Mouse (Mus musculus): Measurements from ENCODE around the gene Slc30a5. TPM values are rescaled to one million over a fixed set of nuclear protein-coding genes. Genes with fewer than 3 reads are reported as not detected.
A peak's percentile ranks its signal among the peaks of the same experiment; 100 is the strongest.

The Slc30a5 gene
- total and polyA plus RNA-seq, 2 experiments from 2014 or later = 23.0 to 59.7 TPM

DNA sequence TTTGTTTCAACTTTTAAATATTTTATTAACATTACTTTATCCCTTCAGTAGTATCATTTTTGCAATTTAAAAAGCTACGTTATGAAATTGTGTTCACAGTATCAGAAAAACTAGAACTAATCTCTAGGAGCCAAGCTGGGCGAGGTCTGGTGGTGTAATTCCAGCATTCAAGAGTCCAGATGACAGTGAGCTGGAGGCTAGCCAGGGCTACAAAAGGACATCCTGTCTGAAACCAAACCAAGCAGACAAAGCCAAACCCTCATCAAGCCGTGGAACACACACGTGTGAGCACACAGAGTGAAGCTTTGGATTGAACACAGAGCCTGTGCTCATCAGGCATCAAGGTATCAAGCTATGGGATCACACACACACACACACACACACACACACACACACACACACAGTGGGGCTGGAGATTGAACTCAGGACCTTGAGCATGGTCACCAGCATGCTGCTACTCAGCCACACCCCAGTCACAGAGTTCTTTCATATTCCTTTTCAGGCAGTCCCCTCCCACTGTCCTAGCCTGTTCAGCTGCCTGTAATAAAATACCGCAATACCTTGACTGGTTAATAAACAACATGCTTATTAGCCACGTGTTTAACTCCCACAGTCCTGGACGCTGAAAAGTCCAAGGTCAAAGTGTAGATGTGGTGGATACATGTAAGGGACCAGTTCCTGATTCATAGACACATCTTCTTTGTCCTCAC lies 9.9 kb upstream of the Slc30a5 start:
- no peak for TF ChIP-seq CTCF (IDR thresholded peaks at IDR 0.05; ENCODE audit: low read depth)
- DNase-seq = no peak

GRCm38 (mm10) chr13:100841741-100842140 lies 8.5 kb upstream of the Slc30a5 start:
- 74% methylated on average over 6 of the region's 6 CpGs for WGBS
- no peak overlapping the region for H3K4me2 ChIP-seq (ENCODE audit: low read depth)
- H3K9ac ChIP-seq = no peak overlapping the region
- DNase-seq (no peak), ATAC-seq (no peak)
- H3K4me3 ChIP-seq (ENCODE audit: low read depth, low read length) = no peak overlapping the region
- H3K9me3 ChIP-seq (ENCODE audit: low read length) = no peaks in the 10 kb centered on the region
- no peaks in the 10 kb centered on the region for H3K36me3 ChIP-seq (ENCODE audit: insufficient read depth)
- TF ChIP-seq CTCF (IDR thresholded peaks at IDR 0.05; ENCODE audit: low read depth) = no peak
- no peak overlapping the region for H3K27ac ChIP-seq (ENCODE audit: low read depth, low read length)
- no peaks in the 10 kb centered on the region for H3K27me3 ChIP-seq (ENCODE audit: insufficient read depth, low read length)
- H3K4me1 ChIP-seq (ENCODE audit: insufficient read depth) = no peaks in the 10 kb centered on the region

More for the DNA sequence above, 9.9 kb upstream of the Slc30a5 start:
- Histone ChIP-seq H3K4me1 (ENCODE audit: insufficient read depth) (no peaks in the 10 kb centered on the region), H3K4me3 (ENCODE audit: low read depth, low read length) (no peak overlapping the region), H3K27me3 (ENCODE audit: insufficient read depth, low read length) (no peaks in the 10 kb centered on the region), H3K27ac (ENCODE audit: low read depth, low read length) (no peak overlapping the region), H3K9me3 (ENCODE audit: low read length) (no peaks in the 10 kb centered on the region), H3K36me3 (ENCODE audit: insufficient read depth) (no peaks in the 10 kb centered on the region), H3K4me2 (ENCODE audit: low read depth) (no peak overlapping the region), H3K9ac (no peak overlapping the region)
- 68% methylated on average over 7 of the region's 7 CpGs for WGBS
- no peak for ATAC-seq

- Histone ChIP-seq H3K9me3 (ENCODE audit: low read length) (no peaks in the 10 kb centered on the region), H3K27ac (ENCODE audit: low read depth, low read length) (no peak overlapping the region), H3K9ac (no peak overlapping the region), H3K27me3 (ENCODE audit: insufficient read depth, low read length) (no peaks in the 10 kb centered on the region), H3K4me1 (ENCODE audit: insufficient read depth) (peaks cover 11% of the 10 kb centered on the region), H3K36me3 (ENCODE audit: insufficient read depth) (no peaks in the 10 kb centered on the region), H3K4me2 (ENCODE audit: low read depth) (no peak overlapping the region), H3K4me3 (ENCODE audit: low read depth, low read length) (no peak overlapping the region)
- DNase-seq (no peak), ATAC-seq (no peak)
- no peak for TF ChIP-seq CTCF (IDR thresholded peaks at IDR 0.05; ENCODE audit: low read depth)
Observed at GRCm38 (mm10) chr13:100834777-100835176, 1.6 kb upstream of the Slc30a5 start.

DNA sequence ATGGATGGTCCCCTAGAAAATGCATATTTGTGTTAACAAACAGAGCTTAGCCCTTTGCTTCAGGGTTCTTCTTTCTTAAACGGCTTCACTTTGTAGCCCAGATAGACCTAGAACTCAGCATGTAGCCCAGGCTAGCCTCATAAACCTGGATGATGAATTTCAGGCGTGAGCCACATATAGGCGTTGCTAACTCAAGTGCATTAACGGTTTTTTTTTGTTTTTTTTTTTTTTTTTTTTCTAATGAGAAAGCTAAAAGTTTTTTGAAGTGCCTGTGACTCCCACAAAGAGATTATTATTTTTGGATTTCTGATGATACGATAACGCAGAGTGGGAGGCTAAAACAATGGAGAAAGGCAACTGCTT lies 394 bp upstream of the Slc30a5 start:
- TF ChIP-seq CTCF (IDR thresholded peaks at IDR 0.05; ENCODE audit: low read depth) = no peak
- Histone ChIP-seq H3K27ac (ENCODE audit: low read depth, low read length) (no peak overlapping the region), H3K9ac (peak overlapping the region; percentile 88; the same call in 1 of the 2 replicates), H3K4me2 (ENCODE audit: low read depth) (peak overlapping the region; percentile 37), H3K9me3 (ENCODE audit: low read length) (no peaks in the 10 kb centered on the region), H3K36me3 (ENCODE audit: insufficient read depth) (no peaks in the 10 kb centered on the region), H3K4me1 (ENCODE audit: insufficient read depth) (peaks cover 11% of the 10 kb centered on the region), H3K27me3 (ENCODE audit: insufficient read depth, low read length) (no peaks in the 10 kb centered on the region), H3K4me3 (ENCODE audit: low read depth, low read length) (peak overlapping the region; percentile 87)
- WGBS = 48% methylated on average over 6 of the region's 6 CpGs
- no peak for ATAC-seq
- no peak for DNase-seq

GRCm38 (mm10) chr13:100832188-100832587 lies 1.0 kb downstream of the Slc30a5 start:
- ATAC-seq = no peak

DNA sequence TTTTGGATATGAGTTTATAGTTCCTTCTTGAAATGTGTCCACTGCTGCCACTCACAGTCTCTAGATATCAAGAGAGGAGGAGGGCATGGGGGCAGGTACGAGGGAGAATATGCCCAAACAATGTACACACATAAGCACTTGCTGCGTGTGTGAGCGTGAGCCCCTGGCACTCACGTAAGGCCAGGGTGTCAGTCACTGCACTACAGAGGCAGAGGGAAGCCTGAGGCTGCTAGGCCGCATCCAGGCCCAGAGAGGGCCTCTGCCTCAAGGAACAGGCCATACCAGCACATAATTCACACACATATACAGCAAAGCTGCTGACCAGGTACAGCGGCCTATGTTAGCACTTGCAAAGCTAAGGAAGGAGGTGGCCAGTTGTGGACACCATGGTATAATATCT lies 2.1 kb downstream of the Slc30a5 start:
- Histone ChIP-seq H3K4me1 (ENCODE audit: insufficient read depth) (peaks cover 11% of the 10 kb centered on the region), H3K4me2 (ENCODE audit: low read depth) (peak overlapping the region; percentile 64; the same call in 1 of the 2 replicates), H3K27ac (ENCODE audit: low read depth, low read length) (no peak overlapping the region), H3K9ac (no peak overlapping the region), H3K9me3 (ENCODE audit: low read length) (no peaks in the 10 kb centered on the region), H3K4me3 (ENCODE audit: low read depth, low read length) (no peak overlapping the region), H3K27me3 (ENCODE audit: insufficient read depth, low read length) (no peaks in the 10 kb centered on the region), H3K36me3 (ENCODE audit: insufficient read depth) (peaks cover 8% of the 10 kb centered on the region)
- DNase-seq (no peak), ATAC-seq (no peak)
- no peak for TF ChIP-seq CTCF (IDR thresholded peaks at IDR 0.05; ENCODE audit: low read depth)
- 88% methylated on average over 6 of the region's 6 CpGs for WGBS

More at GRCm38 (mm10) chr13:100832188-100832587, 1.0 kb downstream of the Slc30a5 start:
- 6% methylated on average over 8 of the region's 8 CpGs for WGBS
- Histone ChIP-seq H3K36me3 (ENCODE audit: insufficient read depth) (0 out of 2 replicates have a peak, but pooled peaks cover 2% of the 10 kb centered on the region), H3K9me3 (ENCODE audit: low read length) (no peaks in the 10 kb centered on the region), H3K9ac (peak overlapping the region; percentile 88), H3K4me1 (ENCODE audit: insufficient read depth) (peaks cover 11% of the 10 kb centered on the region), H3K4me2 (ENCODE audit: low read depth) (peak overlapping the region; percentile 64), H3K4me3 (ENCODE audit: low read depth, low read length) (peak overlapping the region; percentile 87), H3K27me3 (ENCODE audit: insufficient read depth, low read length) (no peaks in the 10 kb centered on the region), H3K27ac (ENCODE audit: low read depth, low read length) (0 out of 2 replicates have a peak overlapping the region, but pooled peaks have one; percentile 88)
- no peak for TF ChIP-seq CTCF (IDR thresholded peaks at IDR 0.05; ENCODE audit: low read depth)
- DNase-seq = no peak

DNA sequence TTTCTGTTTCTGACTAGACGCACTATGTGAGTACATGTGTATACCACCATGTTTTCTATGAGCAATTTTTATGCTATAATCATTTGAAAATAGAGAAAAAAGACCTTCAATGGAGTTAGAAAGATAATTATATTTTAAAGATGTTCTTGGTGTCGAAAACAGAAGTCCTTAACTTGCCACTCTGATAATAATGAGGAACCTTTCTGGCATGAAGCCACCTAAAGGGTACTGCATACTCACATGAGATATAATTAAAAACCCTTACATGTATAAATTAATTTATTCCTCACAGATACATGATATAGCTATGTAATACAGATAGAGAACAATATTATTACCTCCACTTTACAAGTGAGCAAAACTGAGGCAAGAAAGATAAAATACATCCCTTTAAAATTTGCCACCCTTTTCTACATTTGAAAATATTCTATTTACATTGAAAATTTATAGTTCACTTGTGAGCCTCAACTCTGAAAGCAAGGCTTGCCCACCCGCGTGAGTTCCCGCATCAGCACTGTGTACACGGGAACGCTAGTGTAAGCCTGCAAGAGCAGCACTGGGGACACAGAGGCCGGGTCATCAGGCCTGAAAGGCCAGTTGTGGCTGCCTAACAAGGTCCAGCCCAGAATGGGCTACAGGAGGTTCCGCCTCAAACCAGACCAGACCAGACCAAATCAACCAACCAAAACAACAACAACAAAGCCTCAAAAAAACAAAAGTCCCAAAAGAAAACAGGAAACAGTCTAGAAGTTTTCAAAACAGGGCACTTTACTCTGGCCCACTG lies 7.4 kb downstream of the Slc30a5 start:
- no peak for TF ChIP-seq CTCF (IDR thresholded peaks at IDR 0.05; ENCODE audit: low read depth)
- no peak overlapping the region for H3K9ac ChIP-seq
- peaks cover under 1% of the 10 kb centered on the region; the same call in 1 of the 2 replicates for H3K4me1 ChIP-seq (ENCODE audit: insufficient read depth)
- ATAC-seq (no peak), DNase-seq (no peak)
- no peak overlapping the region for H3K27ac ChIP-seq (ENCODE audit: low read depth, low read length)
- no peaks in the 10 kb centered on the region for H3K9me3 ChIP-seq (ENCODE audit: low read length)
- peaks cover 40% of the 10 kb centered on the region for H3K36me3 ChIP-seq (ENCODE audit: insufficient read depth)
- no peak overlapping the region for H3K4me3 ChIP-seq (ENCODE audit: low read depth, low read length)
- no peaks in the 10 kb centered on the region for H3K27me3 ChIP-seq (ENCODE audit: insufficient read depth, low read length)
- WGBS = 91% methylated on average over 9 of the region's 9 CpGs
- H3K4me2 ChIP-seq (ENCODE audit: low read depth) = no peak overlapping the region

Measured in forebrain, postnatal 0 days (tissue).